Mouse (Mus musculus) bone marrow macrophage, adult 2 months (primary cell): ENCODE measurements around the gene Gaa. TPM values are rescaled to one million over a fixed set of nuclear protein-coding genes. Genes with fewer than 3 reads are reported as not detected.
"Not testable (repeated sequence)": the region's sequence is repeated elsewhere in the genome, so short reads cannot be mapped to it uniquely, and the experiment has no call there.

Experiments
- H3K27ac ChIP-seq: 2 replicates; pipeline ENCODE4 v1.5.1; 2012; ENCODE audit warnings: low read depth, low read length; ENCODE audit not compliant: insufficient read depth
- H3K4me1 ChIP-seq: 2 replicates; pipeline ENCODE4 v1.6.1; 2012; ENCODE audit warnings: low read length; ENCODE audit not compliant: control insufficient read depth, insufficient read depth
- H3K4me3 ChIP-seq: 2 replicates; pipeline ENCODE4 v1.5.1; 2012; ENCODE audit warnings: mild to moderate bottlenecking, low read length, moderate library complexity; ENCODE audit not compliant: insufficient read depth
- CTCF ChIP-seq: IDR thresholded peaks from 2 replicates; pipeline ENCODE4 v1.5.1; 2012; ENCODE audit warnings: low read depth, mild to moderate bottlenecking, low read length, moderate library complexity
- POLR2A ChIP-seq: IDR thresholded peaks from 2 replicates; pipeline ENCODE4 v1.6.1; 2012; ENCODE audit warnings: mild to moderate bottlenecking, low read depth, low read length, borderline replicate concordance
- polyA plus RNA-seq: library from polyadenylated mRNA; stranded (reverse); fragments of >200 nt; gene quantifications from 2 replicates; pipeline ENCODE4 v1.2.4, GENCODE M21; 2012; ENCODE audit not compliant: missing spikeins, insufficient read depth, insufficient read length

Gene Gaa
- polyA plus RNA-seq, 1 experiment: 65.2 TPM

DNA sequence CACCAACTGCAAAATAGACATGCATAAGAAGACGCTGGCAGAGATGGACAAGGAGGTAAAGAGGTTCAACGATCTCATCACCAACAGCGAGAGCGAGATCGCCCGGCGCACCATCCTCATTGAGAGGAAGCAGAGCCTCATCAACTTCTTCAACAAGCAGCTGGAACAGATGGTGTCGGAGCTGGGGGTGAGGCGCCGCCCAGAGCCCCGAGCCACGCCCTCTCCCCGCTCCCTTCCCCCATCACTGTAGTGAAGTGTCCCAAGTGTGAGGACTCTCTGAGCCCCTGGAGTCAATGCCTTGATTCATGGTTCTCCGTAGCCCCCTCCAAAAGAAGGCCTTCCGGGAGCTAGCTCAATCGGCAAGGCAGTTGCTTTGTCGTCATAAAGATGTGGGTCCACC is 16.7 kb upstream of the Gaa start:
- H3K27ac ChIP-seq: no peak overlapping the region
- TF ChIP-seq CTCF (no peak), POLR2A (no peak)
- no peak overlapping the region for H3K4me3 ChIP-seq
- no peaks in the 10 kb centered on the region for H3K4me1 ChIP-seq

DNA sequence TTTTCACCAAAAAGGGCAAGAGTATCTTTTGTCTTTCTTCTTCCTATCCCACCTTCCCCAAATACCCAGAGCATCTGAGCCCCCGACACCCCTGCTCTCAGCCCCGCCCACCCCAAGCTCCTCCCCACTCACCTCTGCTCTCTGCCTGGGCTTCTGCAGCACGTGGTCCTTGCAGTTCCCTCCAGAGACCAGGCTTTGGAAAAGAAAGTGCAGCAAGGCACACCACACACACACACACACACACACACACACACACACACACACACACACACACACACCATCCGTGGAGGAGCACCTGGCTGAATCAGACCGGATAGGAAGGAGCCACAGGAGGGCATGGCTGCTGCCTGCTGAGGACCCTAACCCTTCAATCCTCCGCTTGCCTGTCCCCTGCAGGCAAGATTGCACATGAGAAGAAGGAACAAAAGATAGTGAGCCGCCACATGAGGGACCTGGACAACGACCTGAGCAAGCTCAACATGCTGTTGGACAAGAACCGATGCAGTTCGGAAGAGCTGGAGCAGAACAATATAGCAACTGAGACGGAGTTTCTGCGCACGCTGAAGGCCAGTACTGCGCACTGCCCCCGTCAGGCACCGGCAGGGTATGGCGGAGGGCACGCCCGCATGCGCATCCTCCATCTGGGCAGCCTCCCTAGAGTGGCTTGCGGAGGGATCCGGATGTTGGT is 14.7 kb upstream of the Gaa start:
- H3K4me1 ChIP-seq: no peaks in the 10 kb centered on the region
- H3K4me3 ChIP-seq: peak overlapping the region; percentile 42
- no peak overlapping the region for H3K27ac ChIP-seq
- 0 out of 2 replicates have a peak, but pooled peaks have one; percentile 18 for TF ChIP-seq CTCF
- no peak for TF ChIP-seq POLR2A

DNA sequence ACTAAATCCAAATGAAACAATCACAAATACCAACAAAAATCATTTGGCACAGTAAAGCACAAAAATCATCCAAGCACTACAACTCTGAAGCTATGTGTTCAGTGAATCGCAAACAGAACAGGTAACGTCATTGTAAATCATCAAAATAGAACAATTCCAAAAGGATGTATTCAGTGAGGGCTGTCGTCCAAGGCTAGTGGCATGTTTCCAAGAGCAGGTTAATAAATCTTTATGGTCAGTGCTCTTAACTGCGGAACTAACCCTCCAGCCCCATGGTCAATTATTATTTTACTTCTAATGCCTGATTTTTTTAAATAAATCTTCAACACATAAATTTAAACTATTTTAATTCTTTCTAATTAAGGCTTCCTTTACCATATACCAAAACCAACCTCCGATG is 11.1 kb upstream of the Gaa start:
- H3K4me1 ChIP-seq, H3K27ac ChIP-seq, H3K4me3 ChIP-seq: not testable (repeated sequence)

DNA sequence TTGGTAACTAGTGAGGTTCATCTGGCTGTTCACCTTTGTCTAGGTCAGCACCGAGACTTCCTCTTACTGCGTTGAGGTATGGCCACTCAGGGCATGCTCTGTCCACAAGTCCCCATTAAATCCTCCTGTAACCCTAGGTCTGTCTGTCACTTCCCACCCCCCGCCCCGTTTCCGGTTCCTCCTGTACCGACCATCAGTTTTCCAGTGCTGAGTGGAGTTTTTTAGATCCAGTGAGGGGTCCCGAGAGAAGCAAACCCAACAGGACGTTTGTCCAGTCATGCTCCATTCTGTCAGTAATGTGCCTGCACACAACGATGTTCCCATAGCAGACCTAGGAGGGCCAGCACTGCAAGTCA is 9.5 kb upstream of the Gaa start:
- peak overlapping the region; percentile 58 for H3K4me3 ChIP-seq
- no peak overlapping the region; the same call in 1 of the 2 replicates for H3K27ac ChIP-seq
- H3K4me1 ChIP-seq: no peaks in the 10 kb centered on the region
- TF ChIP-seq POLR2A (no peak), CTCF (no peak)

DNA sequence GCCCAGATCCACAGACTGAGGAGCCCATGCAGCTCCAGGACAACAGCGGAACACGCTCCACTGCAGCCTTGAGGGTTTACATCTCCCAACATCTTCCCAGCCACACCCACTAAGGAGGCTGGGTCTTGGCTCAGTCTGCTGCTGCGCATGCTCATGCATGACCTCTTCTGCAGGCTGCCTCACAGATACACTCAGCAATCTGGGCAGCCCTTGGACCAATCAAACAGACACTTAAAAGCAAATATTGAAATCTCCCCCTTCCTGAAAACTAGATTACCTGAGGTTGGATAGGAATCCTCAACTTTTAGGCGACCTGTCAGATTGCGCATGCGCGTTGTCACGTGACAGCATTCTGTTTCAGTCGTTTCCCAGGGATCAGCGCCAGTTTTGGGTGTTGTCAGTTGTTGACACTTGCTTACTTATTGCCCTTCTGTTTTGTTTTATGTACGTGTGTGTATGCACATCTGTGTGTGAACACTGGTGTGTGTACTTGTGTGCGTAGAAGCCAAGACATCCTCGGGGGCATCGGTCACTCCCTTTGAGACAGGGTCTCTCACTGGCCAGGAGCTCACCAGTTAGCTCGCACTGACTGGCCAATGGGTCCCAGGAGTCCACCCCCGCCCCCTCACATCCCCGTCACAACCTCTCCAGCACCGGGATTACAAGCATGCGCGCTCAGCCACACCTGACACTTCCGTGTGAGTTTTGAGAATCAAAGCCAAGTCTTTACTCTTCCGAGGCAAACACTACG is 8.9 kb upstream of the Gaa start:
- no peak for TF ChIP-seq POLR2A
- no peak for TF ChIP-seq CTCF
- peak overlapping the region; percentile 58 for H3K4me3 ChIP-seq
- H3K4me1 ChIP-seq: no peaks in the 10 kb centered on the region
- peak overlapping the region; percentile 63 for H3K27ac ChIP-seq

DNA sequence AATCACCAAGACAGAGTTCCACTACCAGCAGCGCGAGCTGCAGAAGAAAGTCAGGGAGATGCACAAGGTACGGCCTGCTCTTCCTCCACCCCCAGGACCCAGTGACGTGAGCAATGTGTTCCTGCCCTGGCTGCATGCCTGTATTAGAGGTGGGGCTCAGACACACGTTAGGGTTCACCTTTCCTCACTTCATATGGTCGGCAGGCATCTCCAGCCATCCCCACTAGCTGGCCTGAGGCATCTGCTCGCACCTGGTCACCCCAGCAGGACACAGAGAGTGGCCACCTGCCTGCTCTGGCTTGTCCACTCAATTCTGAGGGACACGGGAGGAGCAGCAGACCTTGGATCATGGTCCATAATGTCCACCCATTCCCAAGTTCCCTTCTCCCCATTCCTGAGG is 7.7 kb upstream of the Gaa start:
- Histone ChIP-seq H3K4me3 (no peak overlapping the region), H3K27ac (no peak overlapping the region), H3K4me1 (no peaks in the 10 kb centered on the region)
- no peak for TF ChIP-seq CTCF
- no peak for TF ChIP-seq POLR2A

DNA sequence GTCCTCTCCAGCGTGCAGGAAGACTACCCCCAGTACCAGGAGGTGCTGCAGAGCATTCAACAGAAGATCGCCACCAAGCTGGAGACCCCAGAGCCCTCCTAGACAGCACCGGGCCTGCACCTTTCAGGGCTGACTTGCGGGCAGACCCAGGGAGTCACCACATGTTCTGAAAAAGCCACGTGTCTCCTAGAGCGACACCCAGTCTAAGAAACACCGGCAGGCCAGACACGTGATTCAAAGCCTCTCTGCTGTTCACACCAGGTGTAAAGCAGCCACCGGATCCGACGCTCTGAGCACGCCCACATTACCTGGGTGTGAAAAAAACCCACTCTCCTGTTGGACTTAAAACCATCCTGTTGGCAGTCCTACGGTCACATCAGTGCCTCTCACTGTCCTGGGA is 3.3 kb upstream of the Gaa start:
- Histone ChIP-seq H3K4me1 (peaks cover 13% of the 10 kb centered on the region), H3K4me3 (no peak overlapping the region), H3K27ac (no peak overlapping the region)
- no peak for TF ChIP-seq POLR2A
- no peak for TF ChIP-seq CTCF

DNA sequence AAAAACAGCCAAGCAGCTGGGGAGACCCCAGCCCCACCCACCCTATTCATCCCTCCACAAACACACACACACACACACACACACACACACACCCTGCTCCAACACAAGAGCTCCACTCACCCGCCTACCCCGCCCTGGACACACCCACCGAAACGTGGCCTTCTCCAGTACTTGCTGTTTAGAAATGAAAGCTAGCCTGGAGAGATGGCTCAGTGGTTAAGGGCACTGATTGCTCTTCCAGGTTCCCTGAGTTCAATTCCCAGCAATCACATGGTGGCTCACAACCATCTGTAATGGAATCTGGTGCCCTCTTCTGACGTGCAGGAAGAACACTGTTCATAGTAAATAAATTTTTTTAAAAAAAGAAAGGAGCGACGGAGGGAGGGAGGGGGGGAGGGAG is 1.9 kb upstream of the Gaa start:
- Histone ChIP-seq H3K4me1 (peaks cover 13% of the 10 kb centered on the region), H3K4me3 (no peak overlapping the region), H3K27ac (no peak overlapping the region)
- no peak for TF ChIP-seq POLR2A
- no peak for TF ChIP-seq CTCF

DNA sequence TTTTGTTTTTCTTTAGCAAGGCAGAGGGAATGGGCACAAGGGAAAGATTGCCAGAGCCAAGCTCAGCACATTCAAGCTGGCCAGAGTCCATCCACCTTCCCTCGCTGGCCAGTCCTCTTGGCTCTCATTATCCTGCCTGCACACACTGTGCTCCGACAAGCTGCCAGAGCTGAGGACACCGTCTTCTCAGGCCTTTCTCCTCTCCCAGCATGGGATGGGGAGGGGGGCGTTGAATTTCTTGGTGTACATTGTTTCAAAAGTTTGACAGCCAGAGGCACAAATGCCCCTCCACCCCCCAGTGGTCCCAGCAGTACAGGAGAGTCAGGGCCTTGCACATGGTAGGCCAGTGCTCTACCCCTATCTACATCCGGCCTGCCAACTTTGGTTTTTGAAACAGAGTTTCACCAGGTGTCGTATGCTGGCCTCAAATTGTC is 429 bp upstream of the Gaa start:
- H3K4me3 ChIP-seq: no peak overlapping the region
- no peak overlapping the region for H3K27ac ChIP-seq
- TF ChIP-seq CTCF (no peak), POLR2A (no peak)
- H3K4me1 ChIP-seq: peaks cover 13% of the 10 kb centered on the region

DNA sequence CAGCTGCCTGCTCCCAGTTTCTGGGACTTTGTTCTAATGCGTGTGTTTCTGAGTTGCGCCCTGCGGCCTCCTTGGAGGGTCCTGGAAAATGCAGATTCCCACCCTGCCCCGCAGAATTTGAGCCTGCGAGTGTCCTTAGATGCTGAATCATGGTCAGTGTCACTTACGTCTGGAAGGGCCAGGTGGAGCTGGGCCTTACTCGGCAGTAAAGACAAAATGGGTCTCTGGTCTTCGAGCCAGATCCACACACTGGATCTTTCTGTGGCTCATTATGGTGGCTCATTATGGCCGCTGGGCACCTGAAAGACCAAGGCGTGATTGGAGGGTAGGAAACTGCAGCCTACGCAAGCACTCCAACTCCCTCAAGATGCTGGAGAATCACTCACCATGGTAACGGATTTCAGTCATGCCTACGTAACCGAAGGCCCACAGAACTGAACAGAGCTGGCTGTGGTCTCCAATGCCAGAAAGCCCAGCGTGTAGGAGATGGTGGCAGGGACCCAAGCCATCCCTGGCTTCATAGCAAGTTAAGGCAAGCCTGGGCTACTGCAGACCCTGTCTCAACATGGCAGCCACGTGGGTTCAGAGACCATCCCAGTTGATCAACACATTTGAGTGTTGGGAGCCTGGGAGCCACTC is 989 bp downstream of the Gaa start:
- H3K4me1 ChIP-seq: peaks cover 13% of the 10 kb centered on the region
- peak overlapping the region; percentile 79 for H3K4me3 ChIP-seq
- TF ChIP-seq CTCF: no peak; the same call in 1 of the 2 replicates
- TF ChIP-seq POLR2A: no peak
- peak overlapping the region; percentile 54 for H3K27ac ChIP-seq
